Mouse (Mus musculus) E14TG2a.4 (cell line): ENCODE data around the gene Rxrb.
A peak's percentile ranks its signal among the peaks of the same experiment; 100 is the strongest.

Source experiments
- H3K27me3 ChIP-seq: 2 replicates; pipeline ENCODE4 v1.6.1; 2014; ENCODE audit warnings: low read length, control low read depth; ENCODE audit not compliant: insufficient read depth
- H3K36me3 ChIP-seq: 2 replicates; pipeline ENCODE4 v1.6.1; 2014; ENCODE audit warnings: low read length, control low read depth; ENCODE audit not compliant: insufficient read depth
- H3K4me1 ChIP-seq: replicated peaks from 2 replicates; pipeline ENCODE4 v1.6.1; 2014; ENCODE audit warnings: low read depth, low read length, control low read depth
- H3K4me3 ChIP-seq: replicated peaks from 2 replicates; pipeline ENCODE4 v1.5.1; 2014; ENCODE audit warnings: mild to moderate bottlenecking, low read length
- H3K9me3 ChIP-seq: 2 replicates; pipeline ENCODE4 v1.6.1; 2014; ENCODE audit warnings: low read length, control low read depth
- CTCF ChIP-seq: conservative IDR thresholded peaks from 2 replicates; pipeline ENCODE4 v1.5.1; 2014; ENCODE audit warnings: low read length
- NANOG ChIP-seq: IDR thresholded peaks from 2 replicates; pipeline ENCODE4 v1.6.1; 2014; ENCODE audit warnings: borderline replicate concordance, low read length, mixed read lengths
- POU5F1 ChIP-seq: IDR thresholded peaks from 2 replicates; pipeline ENCODE4 v1.6.1; 2014; ENCODE audit warnings: low read length, borderline replicate concordance

The Rxrb gene

GRCm38 (mm10) chr17:34057224-34057623, 25.6 kb downstream of the Rxrb start:
- no peaks in the 10 kb centered on the region for H3K9me3 ChIP-seq
- no peaks in the 10 kb centered on the region for H3K36me3 ChIP-seq
- TF ChIP-seq CTCF (no peak), POU5F1 (no peak), NANOG (no peak)
- peaks cover 20% of the 10 kb centered on the region for H3K27me3 ChIP-seq
- H3K4me1 ChIP-seq, result peaks cover 24% of the 10 kb centered on the region
- H3K4me3 ChIP-seq, result no peak overlapping the region

GRCm38 (mm10) chr17:34068864-34069263, 37.3 kb downstream of the Rxrb start:
- no peak for TF ChIP-seq CTCF
- no peak for TF ChIP-seq NANOG
- TF ChIP-seq POU5F1, result no peak
- peaks cover 27% of the 10 kb centered on the region for H3K4me1 ChIP-seq
- H3K27me3 ChIP-seq, result peaks cover 11% of the 10 kb centered on the region
- no peak overlapping the region for H3K4me3 ChIP-seq
- peaks cover 4% of the 10 kb centered on the region; the same call in 1 of the 2 replicates for H3K9me3 ChIP-seq
- no peaks in the 10 kb centered on the region for H3K36me3 ChIP-seq

DNA sequence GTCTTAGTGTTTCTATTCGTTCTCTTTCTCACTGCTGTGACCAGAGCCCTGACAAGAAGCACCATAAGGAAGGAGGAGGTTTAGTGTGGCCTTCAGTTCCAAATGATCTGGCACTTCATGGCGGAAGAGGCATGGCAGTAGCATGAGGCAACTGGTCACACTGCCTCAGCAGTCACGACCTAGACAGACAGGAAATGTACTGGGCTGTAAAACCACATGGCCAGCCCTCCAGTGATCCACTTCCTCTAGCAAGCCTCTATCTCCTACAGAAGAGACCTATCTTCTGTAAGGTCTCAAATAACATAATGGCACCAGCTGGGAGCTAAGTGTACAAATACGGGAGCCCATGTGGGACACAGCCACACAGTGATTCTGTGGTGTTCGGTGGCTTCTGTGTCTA, 40.5 kb downstream of the Rxrb start:
- H3K4me3 ChIP-seq, result no peak overlapping the region
- peaks cover 4% of the 10 kb centered on the region; the same call in 1 of the 2 replicates for H3K9me3 ChIP-seq
- no peak for TF ChIP-seq CTCF
- peaks cover 6% of the 10 kb centered on the region; the same call in 1 of the 2 replicates for H3K4me1 ChIP-seq
- H3K36me3 ChIP-seq, result no peaks in the 10 kb centered on the region
- peaks cover 30% of the 10 kb centered on the region for H3K27me3 ChIP-seq

- TF ChIP-seq CTCF (peak; percentile 91), NANOG (no peak)
- H3K36me3 ChIP-seq, result no peaks in the 10 kb centered on the region
- H3K27me3 ChIP-seq, result peaks cover 33% of the 10 kb centered on the region
- no peak overlapping the region for H3K4me3 ChIP-seq
- peaks cover 4% of the 10 kb centered on the region; the same call in 1 of the 2 replicates for H3K9me3 ChIP-seq
- peaks cover 31% of the 10 kb centered on the region for H3K4me1 ChIP-seq
These were observed 43.7 kb downstream of the Rxrb start for GRCm38 (mm10) chr17:34075271-34075670.

GRCm38 (mm10) chr17:34077549-34077948, 45.9 kb downstream of the Rxrb start:
- H3K36me3 ChIP-seq, result no peaks in the 10 kb centered on the region
- peaks cover 37% of the 10 kb centered on the region for H3K4me1 ChIP-seq
- H3K4me3 ChIP-seq, result no peak overlapping the region
- peaks cover 33% of the 10 kb centered on the region for H3K27me3 ChIP-seq
- H3K9me3 ChIP-seq, result no peaks in the 10 kb centered on the region
- no peak for TF ChIP-seq NANOG
- TF ChIP-seq CTCF, result peak; percentile 83
- no peak for TF ChIP-seq POU5F1

- H3K27me3 ChIP-seq, result peaks cover 33% of the 10 kb centered on the region
- peaks cover 43% of the 10 kb centered on the region for H3K4me1 ChIP-seq
- TF ChIP-seq CTCF (no peak), NANOG (no peak), POU5F1 (no peak)
- H3K9me3 ChIP-seq, result no peaks in the 10 kb centered on the region
- H3K4me3 ChIP-seq, result no peak overlapping the region
- H3K36me3 ChIP-seq, result no peaks in the 10 kb centered on the region
These were observed 46.5 kb downstream of the Rxrb start for GRCm38 (mm10) chr17:34078148-34078547.

DNA sequence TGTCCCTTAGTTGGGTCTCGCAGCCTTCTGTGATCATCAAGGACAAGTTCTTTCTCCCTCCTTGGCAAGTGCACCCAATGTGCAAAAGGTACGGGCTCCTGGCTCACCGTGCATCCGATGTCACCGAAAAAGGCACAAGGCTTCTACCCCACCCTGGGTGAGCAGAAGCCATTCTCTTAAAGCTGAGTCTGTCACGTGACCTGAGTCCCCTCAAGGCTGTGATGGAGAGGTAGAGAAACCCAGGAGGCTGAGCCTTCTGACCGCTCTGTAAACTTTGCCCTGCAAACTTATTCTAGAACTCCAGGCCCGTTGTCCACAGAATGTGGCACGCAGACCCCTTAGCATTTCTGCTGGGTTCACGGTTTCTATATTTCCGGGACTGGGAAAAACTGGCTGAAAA, 47.4 kb downstream of the Rxrb start:
- Histone ChIP-seq H3K27me3 (peaks cover 26% of the 10 kb centered on the region), H3K9me3 (no peaks in the 10 kb centered on the region), H3K36me3 (no peaks in the 10 kb centered on the region), H3K4me3 (no peak overlapping the region), H3K4me1 (peaks cover 49% of the 10 kb centered on the region)
- TF ChIP-seq POU5F1 (no peak), CTCF (no peak), NANOG (no peak)

DNA sequence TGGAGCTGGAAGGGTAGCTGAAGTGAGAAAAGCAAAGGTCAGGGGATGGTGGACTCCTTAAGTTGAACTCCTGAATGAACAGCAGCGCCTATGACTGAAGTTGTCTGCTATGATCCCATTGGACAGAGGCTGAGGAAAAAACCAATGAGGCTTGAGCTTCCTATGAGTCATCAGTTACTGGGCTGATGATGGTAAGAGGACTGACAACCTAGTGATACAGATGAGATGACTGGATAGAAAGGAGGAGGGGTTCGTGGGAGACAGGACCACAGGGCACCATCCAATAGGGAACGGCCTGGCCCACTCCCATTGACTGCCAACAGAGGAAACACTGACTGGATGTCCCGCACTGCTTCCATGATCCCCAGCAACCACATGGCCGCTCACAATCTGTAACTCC, 48.0 kb downstream of the Rxrb start:
- Histone ChIP-seq H3K27me3 (peaks cover 26% of the 10 kb centered on the region), H3K4me1 (peaks cover 55% of the 10 kb centered on the region), H3K4me3 (no peak overlapping the region), H3K36me3 (no peaks in the 10 kb centered on the region), H3K9me3 (no peaks in the 10 kb centered on the region)
- TF ChIP-seq NANOG (no peak), CTCF (no peak), POU5F1 (no peak)

DNA sequence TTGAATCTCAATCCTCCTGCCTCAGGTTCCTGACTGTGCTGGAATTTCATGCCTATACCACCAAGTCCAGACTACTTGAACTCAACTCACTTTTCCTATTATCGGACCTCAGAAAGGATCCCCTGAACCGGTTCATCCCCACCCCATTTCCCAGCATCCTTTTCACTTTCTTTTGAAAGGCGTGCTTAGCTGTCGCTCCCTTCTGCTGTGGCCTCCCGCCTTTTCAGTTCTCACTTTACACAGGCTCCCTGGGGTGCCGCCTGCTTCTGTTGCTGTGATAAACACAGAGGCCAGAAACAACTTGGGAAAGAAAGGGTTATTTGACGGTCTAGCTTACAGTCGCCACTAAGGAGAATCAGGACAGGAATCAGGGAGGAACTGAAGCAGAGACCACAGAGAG, 51.5 kb downstream of the Rxrb start:
- TF ChIP-seq POU5F1 (no peak), NANOG (no peak), CTCF (no peak)
- H3K36me3 ChIP-seq, result no peaks in the 10 kb centered on the region
- H3K9me3 ChIP-seq, result no peaks in the 10 kb centered on the region
- peak overlapping the region; percentile 45 for H3K4me3 ChIP-seq
- peaks cover 68% of the 10 kb centered on the region for H3K4me1 ChIP-seq
- H3K27me3 ChIP-seq, result peaks cover 21% of the 10 kb centered on the region
